Mouse (Mus musculus): ENCODE measurements around the gene Gm17545. TPM values are rescaled to one million over a fixed set of nuclear protein-coding genes. Genes with fewer than 3 reads are reported as not detected.

Gene Gm17545
- not detected in 2 replicates for polyA plus RNA-seq (2021; fragmentation: Nextera tagmentation)
- long read RNA-seq, experiment 1 = 0 reads
- long read RNA-seq, experiment 2, partial matches to known transcripts = 0 of 3 reads
- long read RNA-seq, experiment 2, other reads (novel, unspliced or antisense) = 3 of 3 reads

DNA sequence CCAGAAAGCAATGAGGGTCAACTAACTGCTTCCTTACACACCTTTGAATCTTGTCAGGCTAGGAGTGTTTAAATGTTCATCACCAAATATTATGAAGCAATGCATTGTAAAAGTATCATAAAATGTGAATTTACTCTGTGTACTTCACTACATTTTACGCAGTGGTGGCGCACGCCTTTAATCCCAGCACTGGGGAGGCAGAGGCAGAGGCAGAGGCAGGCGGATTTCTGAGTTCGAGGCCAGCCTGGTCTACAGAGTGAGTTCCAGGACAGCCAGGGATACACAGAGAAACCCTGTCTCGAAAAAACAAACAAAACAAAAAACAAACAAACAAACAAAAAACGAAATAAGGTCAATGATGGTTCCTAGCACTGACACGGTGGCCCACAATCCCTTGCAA is at the start of gene Gm17545:
Gene Gm17545 (plus strand): TSS at position 301 of the 400 bp plus-strand sequence.

DNA sequence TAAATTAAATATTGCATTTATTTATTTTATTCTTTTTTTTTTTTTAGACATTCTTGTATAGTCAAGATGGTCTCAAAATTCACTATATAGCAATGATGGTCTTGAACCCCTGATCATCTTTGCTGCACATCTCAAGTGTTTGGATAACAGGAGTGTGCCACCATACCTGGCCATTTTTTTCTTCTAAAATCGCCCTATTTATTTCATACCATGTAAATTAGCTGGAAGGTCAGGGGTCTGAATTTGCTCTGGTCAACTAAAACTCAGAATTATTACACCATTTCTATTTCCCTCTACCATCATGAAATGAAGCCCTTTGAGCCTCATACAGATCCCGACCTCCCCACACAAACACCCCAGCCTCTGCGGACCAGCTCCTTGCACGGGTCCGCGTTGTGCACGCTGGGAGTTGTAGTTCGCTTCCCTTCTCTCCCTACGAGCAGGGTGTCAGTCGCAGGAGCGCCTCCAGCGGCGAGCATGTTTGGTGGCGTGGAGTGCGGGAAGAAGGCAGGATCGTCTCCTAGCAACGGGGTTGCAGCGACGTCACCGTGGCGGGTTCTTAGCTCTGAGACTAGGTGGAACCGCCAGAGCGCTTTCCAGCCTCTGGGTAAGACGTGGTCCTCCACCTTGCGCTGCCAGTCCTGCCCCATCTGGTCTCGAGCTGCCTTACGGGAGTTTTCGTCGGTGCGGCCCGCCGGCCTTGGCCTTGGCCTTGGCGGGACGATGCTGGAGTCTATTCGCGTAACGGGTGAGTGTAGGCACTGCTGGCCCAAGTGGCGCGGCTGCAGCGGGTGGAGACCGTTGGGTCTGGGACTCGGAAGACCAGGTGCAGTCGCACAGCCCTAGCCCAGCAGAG is 42.9 kb upstream of the Gm17545 start, which contains the start of gene 9530077C05Rik:
Gene 9530077C05Rik (plus strand): TSS at position 512 of the 856 bp plus-strand sequence.

DNA sequence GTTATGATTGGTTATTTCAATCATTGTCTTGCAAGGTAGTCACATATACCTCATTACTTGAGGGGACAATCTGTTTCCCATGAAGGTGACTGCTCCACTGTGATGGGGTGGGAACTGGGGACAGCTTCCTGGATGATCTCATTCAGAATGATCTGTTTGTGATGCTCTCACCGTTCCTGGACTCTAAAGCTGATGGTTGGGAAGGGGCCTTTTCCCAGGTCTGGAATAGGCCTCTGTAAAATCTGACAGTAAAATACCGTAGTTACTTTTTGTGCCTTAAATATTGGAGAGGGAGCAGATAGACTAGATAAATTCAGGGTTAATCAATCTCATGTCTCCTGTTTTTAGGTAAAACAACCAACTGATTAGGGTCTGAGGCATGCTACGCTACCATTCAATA is 15.6 kb downstream of the Gm17545 start, which contains the start of gene Rp9:
Gene Rp9 (minus strand): TSS at position 101 of the 400 bp plus-strand sequence.

DNA sequence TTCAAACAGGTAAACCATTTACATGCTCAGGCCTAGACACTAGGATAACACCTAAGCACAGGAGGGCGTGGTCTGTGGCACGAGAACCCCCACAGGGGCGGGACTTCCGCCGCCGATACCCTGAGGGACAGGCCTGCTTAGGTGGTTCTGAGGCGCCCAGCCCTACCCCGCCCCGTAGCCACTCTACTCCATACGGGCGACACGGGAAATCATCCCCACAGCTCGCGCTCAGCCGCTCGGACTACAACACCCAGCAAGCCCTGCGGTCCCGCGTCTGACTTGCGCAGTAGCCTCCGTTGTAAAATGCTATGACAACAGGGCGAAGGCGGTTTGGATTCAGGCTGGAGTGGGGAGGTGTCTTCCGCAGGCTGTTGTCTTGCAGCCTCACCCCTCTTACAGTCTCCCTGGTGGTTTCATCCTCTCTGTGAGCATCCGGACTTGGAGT is 21.4 kb downstream of the Gm17545 start, which contains the start of gene Bbs9:
Gene Bbs9 (plus strand): TSS at position 292 of the 445 bp plus-strand sequence.

Other genes starting within 250 kb of the Gm17545 start
- gene Zfp809, start 228.6 kb upstream of the Gm17545 start, polyA plus RNA-seq (2021; fragmentation: Nextera tagmentation) = 9.2 and 11.8 TPM in 2 replicates
- 2.1 and 3.2 TPM in 2 replicates for gene Zfp599, start 194.4 kb upstream of the Gm17545 start, polyA plus RNA-seq (2021; fragmentation: Nextera tagmentation)
- 10.5 and 11.2 TPM in 2 replicates for gene Zfp810, start 146.6 kb upstream of the Gm17545 start, polyA plus RNA-seq (2021; fragmentation: Nextera tagmentation)
- 6.7 and 7.0 TPM in 2 replicates for gene Anln, start 65.1 kb upstream of the Gm17545 start, polyA plus RNA-seq (2021; fragmentation: Nextera tagmentation)
- 7.3 and 7.8 TPM in 2 replicates for gene 9530077C05Rik, start 42.8 kb upstream of the Gm17545 start, polyA plus RNA-seq (2021; fragmentation: Nextera tagmentation)
- 42.7 and 48.4 TPM in 2 replicates for gene Rp9, start 15.5 kb downstream of the Gm17545 start, polyA plus RNA-seq (2021; fragmentation: Nextera tagmentation)
- 6.6 and 6.9 TPM in 2 replicates for gene Bbs9, start 21.4 kb downstream of the Gm17545 start, polyA plus RNA-seq (2021; fragmentation: Nextera tagmentation)

All from layer of hippocampus, adult 6 months (tissue).